Mouse (Mus musculus) limb, embryonic 14.5 days (tissue): ENCODE results near the gene Eef2kmt. TPM values are rescaled to one million over a fixed set of nuclear protein-coding genes. Genes with fewer than 3 reads are reported as not detected.
A peak's percentile ranks its signal among the peaks of the same experiment; 100 is the strongest.

Experiments
- ATAC-seq: fragments of 200-750 bp; cut with Nextera tagmentation; 2 replicates; pipeline ENCODE4 v1.8.0; 2017; ENCODE audit warnings: low read depth, moderate number of reproducible peaks, moderate TSS enrichment; ENCODE audit not compliant: low FRiP score
- DNase-seq: peaks from one replicate; pipeline ENCODE4 v3.0.0-alpha.2; 2015; ENCODE audit warnings: low spot score
- H3K27ac ChIP-seq: fragments of 300-500 bp; sonication (generic); replicated peaks from 2 replicates; pipeline ENCODE4 v1.5.1; 2014; ENCODE audit warnings: low read depth, mild to moderate bottlenecking, low read length, moderate library complexity, mixed read lengths
- H3K27me3 ChIP-seq: fragments of 300-500 bp; sonication (generic); 2 replicates; pipeline ENCODE4 v1.6.1; 2014; ENCODE audit warnings: low read length, mixed read lengths; ENCODE audit not compliant: control insufficient read depth, insufficient read depth
- H3K36me3 ChIP-seq: fragments of 300-500 bp; sonication (generic); 2 replicates; pipeline ENCODE4 v1.6.1; 2014; ENCODE audit warnings: mild to moderate bottlenecking, low read length, moderate library complexity, mixed read lengths; ENCODE audit not compliant: control insufficient read depth, insufficient read depth
- H3K4me1 ChIP-seq: fragments of 300-500 bp; sonication (generic); 2 replicates; pipeline ENCODE4 v1.6.1; 2014; ENCODE audit warnings: antibody characterized with exemption, low read length, mixed read lengths; ENCODE audit not compliant: control insufficient read depth, insufficient read depth
- H3K4me2 ChIP-seq: fragments of 300-500 bp; sonication (generic); replicated peaks from 2 replicates; pipeline ENCODE4 v1.6.1; 2014; ENCODE audit warnings: low read depth, mild to moderate bottlenecking, low read length, moderate library complexity; ENCODE audit not compliant: severe bottlenecking
- H3K4me3 ChIP-seq: fragments of 300-500 bp; sonication (generic); replicated peaks from 2 replicates; pipeline ENCODE4 v1.5.1; 2014; ENCODE audit warnings: low read length
- H3K9ac ChIP-seq: fragments of 300-500 bp; sonication (generic); 2 replicates; pipeline ENCODE4 v1.6.1; 2014; ENCODE audit warnings: mild to moderate bottlenecking, low read depth, low read length, moderate library complexity; ENCODE audit not compliant: severe bottlenecking
- H3K9me3 ChIP-seq: fragments of 300-500 bp; sonication (generic); 2 replicates; pipeline ENCODE4 v1.6.1; 2016; ENCODE audit warnings: low read length; ENCODE audit not compliant: control insufficient read depth
- POLR2A ChIP-seq: fragments of 200-500 bp; IDR thresholded peaks from 2 replicates; pipeline ENCODE4 v1.8.0; 2012; ENCODE audit warnings: inconsistent platforms, mild to moderate bottlenecking, moderate library complexity, borderline replicate concordance; ENCODE audit not compliant: insufficient read depth, insufficient read length; ENCODE audit errors: extremely low read depth
- WGBS: fragments of 180-500 bp; shearing (Covaris S2); extraction: QIAGEN DNeasy Blood & Tissue Kit; methylation state at CpG from one replicate; pipeline ENCODE4 v1.1.7; 2014; 5-methylcytosine and 5-hydroxymethylcytosine counted together
- polyA plus RNA-seq, 2 experiments: library from polyadenylated mRNA; depleted of rRNA in 1 of 2; stranded (reverse) in 1 of 2; unstranded in 1 of 2; fragments of >200 nt; fragmentation: Nextera tagmentation in 1 of 2; extraction: Ambion mirVana in 1 of 2; gene quantifications; 2 replicates each; pipeline versions ENCODE4 v1.2.1 to v1.2.3; 2012 to 2014

Eef2kmt gene
- polyA plus RNA-seq, 2 experiments = 26.7 to 36.1 TPM

- H3K9me3 ChIP-seq = no peaks in the 10 kb centered on the region
- ATAC-seq (no peak), DNase-seq (no peak)
- no peaks in the 10 kb centered on the region for H3K27me3 ChIP-seq
- H3K27ac ChIP-seq = no peak overlapping the region
- no peak overlapping the region for H3K9ac ChIP-seq
- no peaks in the 10 kb centered on the region for H3K36me3 ChIP-seq
- WGBS = 73% methylated on average over 3 of the region's 3 CpGs
- no peak for TF ChIP-seq POLR2A
- no peaks in the 10 kb centered on the region for H3K4me1 ChIP-seq
- no peak overlapping the region for H3K4me2 ChIP-seq
- no peak overlapping the region for H3K4me3 ChIP-seq
These were observed 16.6 kb upstream of the Eef2kmt start for GRCm38 (mm10) chr16:5272371-5272770.

GRCm38 (mm10) chr16:5271411-5272035 lies 15.7 kb upstream of the Eef2kmt start:
- Histone ChIP-seq H3K4me2 (no peak overlapping the region), H3K27ac (no peak overlapping the region), H3K36me3 (no peaks in the 10 kb centered on the region), H3K27me3 (no peaks in the 10 kb centered on the region), H3K4me3 (no peak overlapping the region), H3K9me3 (no peaks in the 10 kb centered on the region), H3K9ac (no peak overlapping the region), H3K4me1 (no peaks in the 10 kb centered on the region)
- no peak for TF ChIP-seq POLR2A
- WGBS = 88% methylated on average over 4 of the region's 4 CpGs
- ATAC-seq (no peak), DNase-seq (no peak)

GRCm38 (mm10) chr16:5263926-5264325 lies 8.1 kb upstream of the Eef2kmt start:
- H3K9ac ChIP-seq = no peak overlapping the region
- no peak for TF ChIP-seq POLR2A
- DNase-seq (no peak), ATAC-seq (no peak)
- H3K4me3 ChIP-seq = no peak overlapping the region
- H3K27ac ChIP-seq = no peak overlapping the region
- H3K4me2 ChIP-seq = no peak overlapping the region
- no peaks in the 10 kb centered on the region for H3K27me3 ChIP-seq
- H3K9me3 ChIP-seq = peaks cover 9% of the 10 kb centered on the region; the same call in 1 of the 2 replicates
- 76% methylated on average over 7 of the region's 7 CpGs for WGBS
- H3K36me3 ChIP-seq = no peaks in the 10 kb centered on the region
- 0 out of 2 replicates have a peak, but pooled peaks cover 3% of the 10 kb centered on the region for H3K4me1 ChIP-seq

- no peak overlapping the region for H3K9ac ChIP-seq
- no peak overlapping the region for H3K4me3 ChIP-seq
- peaks cover 9% of the 10 kb centered on the region; the same call in 1 of the 2 replicates for H3K9me3 ChIP-seq
- H3K27ac ChIP-seq = no peak overlapping the region
- DNase-seq (peak; percentile 64), ATAC-seq (peak; percentile 60)
- no peak overlapping the region for H3K4me2 ChIP-seq
- H3K36me3 ChIP-seq = no peaks in the 10 kb centered on the region
- 31% methylated on average over 8 of the region's 8 CpGs for WGBS
- H3K27me3 ChIP-seq = no peaks in the 10 kb centered on the region
- TF ChIP-seq POLR2A = no peak
- H3K4me1 ChIP-seq = 0 out of 2 replicates have a peak, but pooled peaks cover 3% of the 10 kb centered on the region
These were observed 7.4 kb upstream of the Eef2kmt start for GRCm38 (mm10) chr16:5263156-5263555.

GRCm38 (mm10) chr16:5255081-5255740 lies 572 bp downstream of the Eef2kmt start:
- DNase-seq (no peak), ATAC-seq (no peak)
- Histone ChIP-seq H3K4me2 (peak overlapping the region; percentile 72), H3K9me3 (no peaks in the 10 kb centered on the region), H3K27ac (peak overlapping the region; percentile 70), H3K4me3 (peak overlapping the region; percentile 56), H3K27me3 (no peaks in the 10 kb centered on the region), H3K4me1 (peaks cover 5% of the 10 kb centered on the region; the same call in 1 of the 2 replicates), H3K9ac (peak overlapping the region; percentile 71), H3K36me3 (0 out of 2 replicates have a peak, but pooled peaks cover 6% of the 10 kb centered on the region)
- TF ChIP-seq POLR2A = no peak
- WGBS = 2% methylated on average over 27 of the region's 27 CpGs
